Mouse (Mus musculus) liver, embryonic 13.5 days (tissue): ENCODE data around the gene Tmem234. TPM values are rescaled to one million over a fixed set of nuclear protein-coding genes. Genes with fewer than 3 reads are reported as not detected.
"Not testable (repeated sequence)": the region's sequence is repeated elsewhere in the genome, so short reads cannot be mapped to it uniquely, and the experiment has no call there.

Experiments used
- ATAC-seq: fragments of 200-750 bp; cut with Nextera tagmentation; 2 replicates; pipeline ENCODE4 v1.8.0; 2017; ENCODE audit warnings: low read depth, mild to moderate bottlenecking, moderate number of reproducible peaks, moderate library complexity
- DNase-seq: peaks from one replicate; pipeline ENCODE4 v3.0.0; 2022
- H3K27ac ChIP-seq: fragments of 300-500 bp; sonication (generic); 2 replicates; pipeline ENCODE4 v1.5.1; 2015; ENCODE audit warnings: moderate library complexity, mild to moderate bottlenecking, inconsistent platforms
- H3K27me3 ChIP-seq: fragments of 300-500 bp; sonication (generic); 2 replicates; pipeline ENCODE4 v1.6.1; 2015; ENCODE audit warnings: mild to moderate bottlenecking, inconsistent platforms
- H3K36me3 ChIP-seq: fragments of 300-500 bp; sonication (generic); 2 replicates; pipeline ENCODE4 v1.6.1; 2015; ENCODE audit warnings: mild to moderate bottlenecking, inconsistent platforms
- H3K4me1 ChIP-seq: fragments of 300-500 bp; sonication (generic); replicated peaks from 2 replicates; pipeline ENCODE4 v1.6.1; 2015; ENCODE audit warnings: inconsistent platforms
- H3K4me2 ChIP-seq: fragments of 300-500 bp; sonication (generic); 2 replicates; pipeline ENCODE4 v1.6.1; 2015; ENCODE audit warnings: inconsistent platforms, mild to moderate bottlenecking, moderate library complexity
- H3K4me3 ChIP-seq: fragments of 300-500 bp; sonication (generic); replicated peaks from 2 replicates; pipeline ENCODE4 v1.5.1; 2015; ENCODE audit warnings: mild to moderate bottlenecking, inconsistent platforms
- H3K9ac ChIP-seq: fragments of 300-500 bp; sonication (generic); 2 replicates; pipeline ENCODE4 v1.6.1; 2015; ENCODE audit warnings: mild to moderate bottlenecking, inconsistent platforms
- H3K9me3 ChIP-seq: fragments of 300-500 bp; sonication (generic); replicated peaks from 2 replicates; pipeline ENCODE4 v1.6.1; 2016; ENCODE audit warnings: inconsistent platforms
- WGBS: fragments of 180-500 bp; shearing (Covaris S2); methylation state at CpG from one replicate; pipeline ENCODE4 v1.1.7; 2015; ENCODE audit not compliant: insufficient replicate concordance; 5-methylcytosine and 5-hydroxymethylcytosine counted together
- polyA plus RNA-seq: library from polyadenylated mRNA; unstranded; fragments of >200 nt; fragmentation: Nextera tagmentation; extraction: Ambion mirVana; gene quantifications from 2 replicates; pipeline ENCODE4 v1.2.1, GENCODE M21; 2015

The Tmem234 gene
- 142 and 153 TPM in 2 replicates for polyA plus RNA-seq

DNA sequence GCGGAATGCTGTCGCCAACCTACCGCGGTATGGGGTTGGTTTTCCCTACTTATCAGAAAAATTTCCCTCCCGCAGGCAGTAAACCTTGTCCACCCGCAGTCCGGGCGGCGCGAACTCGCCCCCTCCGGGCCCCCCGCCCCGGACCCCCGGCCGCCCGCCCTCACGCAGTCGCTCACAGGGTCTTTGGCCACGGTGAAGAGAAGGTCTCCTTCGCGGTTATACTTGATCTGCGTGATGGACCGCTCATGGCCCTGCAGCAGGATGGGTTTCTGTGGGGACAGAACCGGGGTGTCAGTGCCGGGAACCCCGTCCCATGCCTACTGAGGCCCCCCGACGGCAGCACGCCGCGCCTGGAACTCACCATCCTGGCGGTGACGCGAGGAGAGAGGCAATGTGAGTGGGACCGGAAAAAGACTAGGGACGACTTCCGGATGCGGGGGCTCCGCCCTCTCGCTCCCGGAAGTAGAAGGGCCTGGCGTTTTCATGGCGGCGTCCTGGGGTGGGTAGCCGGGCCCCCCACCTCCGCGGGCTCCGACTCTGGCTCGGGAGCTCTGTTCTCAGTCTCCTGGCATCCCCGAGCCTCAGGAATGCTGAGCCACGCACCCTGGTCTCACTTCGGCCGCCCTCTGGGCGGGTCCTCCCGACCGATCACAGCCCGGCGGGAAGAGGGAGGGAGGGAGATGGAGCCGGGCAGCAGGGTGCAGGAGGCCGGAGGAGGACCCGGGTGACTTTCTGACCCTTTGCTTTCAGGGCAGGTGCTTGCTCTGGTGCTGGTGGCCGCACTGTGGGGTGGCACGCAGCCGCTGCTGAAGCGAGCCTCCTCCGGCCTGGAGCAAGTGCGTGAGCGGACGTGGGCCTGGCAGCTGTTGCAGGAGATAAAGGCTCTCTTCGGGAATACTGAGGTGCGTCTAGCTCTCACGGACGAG, at the start of gene Tmem234, which contains the start of gene Eif3i:
TSS of gene Tmem234 (plus strand) at position 436 of the 926 bp plus-strand sequence.
TSS of gene Eif3i (minus strand) at position 416 of the 926 bp plus-strand sequence.
- ATAC-seq: peak; percentile 93
- H3K36me3 ChIP-seq: peaks cover 68% of the 10 kb centered on the region
- WGBS: under 1% methylated on average over 74 of the region's 74 CpGs

DNA sequence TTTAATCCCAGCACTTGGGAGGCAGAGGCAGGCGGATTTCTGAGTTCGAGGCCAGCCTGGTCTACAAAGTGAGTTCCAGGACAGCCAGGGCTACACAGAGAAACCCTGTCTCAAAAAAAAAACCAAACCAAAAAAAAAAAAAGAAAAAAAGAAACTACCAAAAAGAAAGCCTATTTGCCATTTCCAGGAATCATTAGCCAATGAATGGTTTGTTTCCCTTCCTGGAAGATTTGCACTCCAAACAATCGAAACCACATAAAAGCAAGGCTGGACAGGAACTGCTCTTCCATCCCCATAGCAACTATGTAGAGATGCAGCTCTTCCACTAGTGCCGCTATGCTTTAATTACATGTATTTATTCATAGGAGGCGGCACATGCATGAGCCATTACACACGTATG, 46.0 kb upstream of the Tmem234 start:
- not testable (repeated sequence) for DNase-seq, H3K9ac ChIP-seq, H3K9me3 ChIP-seq, H3K36me3 ChIP-seq, H3K27ac ChIP-seq, H3K4me3 ChIP-seq, H3K4me2 ChIP-seq, ATAC-seq
- Histone ChIP-seq H3K4me1 (peaks cover 39% of the 10 kb centered on the region), H3K27me3 (peaks cover 27% of the 10 kb centered on the region)
- WGBS: 72% methylated on average over 6 of the region's 6 CpGs

More for the DNA sequence above, at the start of gene Tmem234, which contains the start of gene Eif3i:
- peaks cover 40% of the 10 kb centered on the region for H3K4me1 ChIP-seq
- H3K27me3 ChIP-seq: no peaks in the 10 kb centered on the region
- peak within 1 kb of the TSS; percentile 96 for H3K9ac ChIP-seq
- H3K27ac ChIP-seq: peak within 1 kb of the TSS; percentile 92
- DNase-seq: peak; percentile 75
- peak within 1 kb of the TSS; percentile 97 for H3K4me3 ChIP-seq
- H3K9me3 ChIP-seq: no peaks in the 10 kb centered on the region
- H3K4me2 ChIP-seq: peak within 1 kb of the TSS; percentile 91

DNA sequence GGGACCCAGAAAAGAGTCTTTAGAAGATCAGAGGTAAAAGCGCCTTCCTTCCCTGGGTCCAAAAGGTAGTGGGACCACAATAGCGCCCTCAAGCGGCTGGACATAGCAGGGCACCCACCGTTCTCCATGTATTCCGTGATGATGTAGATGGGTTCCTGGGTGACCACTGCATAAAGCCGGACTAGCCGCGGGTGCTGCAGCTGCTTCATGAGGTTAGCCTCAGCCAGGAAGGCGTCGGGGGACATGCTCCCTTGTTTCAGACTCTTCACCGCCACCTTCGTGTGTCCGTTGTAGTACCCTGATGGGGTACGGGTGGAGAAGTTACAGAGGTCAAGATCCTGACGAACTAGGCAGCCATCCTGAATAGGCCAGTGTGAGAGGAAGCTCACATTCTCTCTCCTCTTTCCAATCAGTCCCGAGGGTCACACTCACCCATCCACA, 45.0 kb upstream of the Tmem234 start:
- ATAC-seq (no peak), DNase-seq (peak; percentile 61)
- peak overlapping the region; percentile 82 for H3K4me2 ChIP-seq
- 4% methylated on average over 16 of the region's 16 CpGs for WGBS
- no peaks in the 10 kb centered on the region for H3K9me3 ChIP-seq
- peaks cover 30% of the 10 kb centered on the region for H3K27me3 ChIP-seq
- H3K4me1 ChIP-seq: peaks cover 34% of the 10 kb centered on the region
- H3K36me3 ChIP-seq: no peaks in the 10 kb centered on the region
- H3K4me3 ChIP-seq: peak overlapping the region; percentile 59
- no peak overlapping the region for H3K27ac ChIP-seq
- H3K9ac ChIP-seq: peak overlapping the region; percentile 74

GRCm38 (mm10) chr4:129555862-129556531, 44.5 kb upstream of the Tmem234 start:
- DNase-seq (no peak), ATAC-seq (peak; percentile 13; the same call in 1 of the 2 replicates)
- no peaks in the 10 kb centered on the region for H3K9me3 ChIP-seq
- peak overlapping the region; percentile 74 for H3K9ac ChIP-seq
- H3K36me3 ChIP-seq: no peaks in the 10 kb centered on the region
- H3K4me2 ChIP-seq: peak overlapping the region; percentile 82
- H3K27ac ChIP-seq: no peak overlapping the region
- H3K4me3 ChIP-seq: peak overlapping the region; percentile 59
- WGBS: under 1% methylated on average over 24 of the region's 24 CpGs
- H3K27me3 ChIP-seq: peaks cover 32% of the 10 kb centered on the region
- peaks cover 34% of the 10 kb centered on the region for H3K4me1 ChIP-seq

DNA sequence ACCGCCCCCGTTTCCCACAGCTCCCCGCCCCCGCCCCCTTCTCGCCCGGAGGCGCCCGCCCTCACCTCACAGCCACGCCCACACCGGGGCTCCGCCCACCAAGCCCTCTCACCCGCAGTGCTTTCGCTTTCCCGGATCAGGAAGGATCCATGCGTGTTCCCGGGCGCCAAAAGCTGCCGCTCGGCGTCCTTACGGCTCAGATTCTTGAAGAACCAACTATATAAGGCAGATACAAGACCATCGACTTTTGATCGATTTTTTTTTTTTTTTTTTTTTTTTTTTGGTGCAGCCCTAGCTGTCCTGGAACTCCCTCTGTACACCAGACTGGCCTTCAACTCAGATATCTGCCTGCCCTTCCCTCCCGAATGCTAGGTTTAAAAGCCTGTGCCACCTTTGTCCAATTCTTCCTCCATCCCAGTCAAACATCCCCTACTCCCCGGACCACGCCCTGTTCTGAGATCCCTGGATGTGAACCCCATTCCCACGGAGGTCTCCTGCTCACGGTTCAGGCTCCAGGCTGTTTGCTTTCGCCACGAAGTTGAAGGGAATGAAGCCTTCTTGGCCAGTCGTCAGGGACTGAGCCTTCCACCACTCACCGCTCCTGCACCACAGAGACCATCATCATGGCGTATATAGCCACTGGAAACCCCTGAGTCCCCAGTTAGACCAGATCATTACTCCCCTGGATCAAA, 43.8 kb upstream of the Tmem234 start:
- Histone ChIP-seq H3K36me3 (no peaks in the 10 kb centered on the region), H3K4me3 (peak overlapping the region; percentile 59), H3K9me3 (no peaks in the 10 kb centered on the region), H3K4me1 (peaks cover 38% of the 10 kb centered on the region), H3K4me2 (peak overlapping the region; percentile 82), H3K27me3 (peaks cover 32% of the 10 kb centered on the region), H3K27ac (peak overlapping the region; percentile 82), H3K9ac (peak overlapping the region; percentile 74)
- ATAC-seq (peak; percentile 74), DNase-seq (peak; percentile 87)
- 6% methylated on average over 33 of the region's 33 CpGs for WGBS

DNA sequence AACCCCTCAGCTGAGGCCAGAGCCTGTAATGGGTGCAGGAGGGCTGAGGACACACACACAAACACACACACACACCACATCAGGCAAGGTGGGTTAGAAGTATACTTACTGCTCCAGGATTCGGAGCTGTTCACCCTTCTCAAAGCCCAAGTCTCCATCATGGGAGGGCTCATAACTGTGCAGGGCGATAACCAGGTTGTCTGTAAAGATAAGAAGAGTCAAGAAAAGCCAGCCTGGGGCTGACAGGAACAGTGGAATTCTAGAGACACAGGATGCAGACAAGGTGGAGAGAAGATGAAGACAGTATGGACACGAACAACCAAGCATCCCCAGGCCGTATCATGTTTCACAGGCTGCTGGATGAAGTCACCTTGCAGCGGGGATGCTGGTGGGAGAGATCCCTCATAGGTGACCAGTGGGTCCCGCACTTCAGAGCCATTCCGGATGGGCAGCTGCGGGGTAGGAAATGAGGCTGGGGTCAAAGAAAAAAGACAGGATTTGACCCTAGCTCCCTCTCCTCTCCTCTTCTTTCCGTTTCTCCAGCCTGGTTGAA, 43.1 kb upstream of the Tmem234 start:
- Histone ChIP-seq H3K4me3 (peak overlapping the region; percentile 59), H3K4me2 (peak overlapping the region; percentile 82), H3K9me3 (no peaks in the 10 kb centered on the region), H3K4me1 (peaks cover 44% of the 10 kb centered on the region), H3K27ac (peak overlapping the region; percentile 82), H3K9ac (peak overlapping the region; percentile 74), H3K36me3 (no peaks in the 10 kb centered on the region), H3K27me3 (peaks cover 32% of the 10 kb centered on the region)
- WGBS: 57% methylated on average over 9 of the region's 9 CpGs
- peak; percentile 78 for DNase-seq
- peak; percentile 87 for ATAC-seq

GRCm38 (mm10) chr4:129558321-129558955, 42.0 kb upstream of the Tmem234 start:
- no peak for ATAC-seq
- Histone ChIP-seq H3K9ac (peak overlapping the region; percentile 13; the same call in 1 of the 2 replicates), H3K9me3 (no peaks in the 10 kb centered on the region), H3K27ac (peak overlapping the region; percentile 82; the same call in 1 of the 2 replicates), H3K4me2 (no peak overlapping the region; the same call in 1 of the 2 replicates), H3K4me1 (peaks cover 47% of the 10 kb centered on the region), H3K4me3 (no peak overlapping the region), H3K27me3 (peaks cover 26% of the 10 kb centered on the region), H3K36me3 (no peaks in the 10 kb centered on the region)
- DNase-seq: no peak
- WGBS: 76% methylated on average over 12 of the region's 12 CpGs

- Histone ChIP-seq H3K9me3 (no peaks in the 10 kb centered on the region), H3K4me2 (no peak overlapping the region), H3K4me3 (no peak overlapping the region), H3K27me3 (peaks cover 5% of the 10 kb centered on the region; the same call in 1 of the 2 replicates), H3K9ac (no peak overlapping the region), H3K4me1 (peaks cover 38% of the 10 kb centered on the region), H3K27ac (no peak overlapping the region), H3K36me3 (no peaks in the 10 kb centered on the region)
- ATAC-seq (no peak), DNase-seq (no peak)
- WGBS: 54% methylated on average over 5 of the region's 5 CpGs
Observed at GRCm38 (mm10) chr4:129561184-129561583, 39.3 kb upstream of the Tmem234 start.

DNA sequence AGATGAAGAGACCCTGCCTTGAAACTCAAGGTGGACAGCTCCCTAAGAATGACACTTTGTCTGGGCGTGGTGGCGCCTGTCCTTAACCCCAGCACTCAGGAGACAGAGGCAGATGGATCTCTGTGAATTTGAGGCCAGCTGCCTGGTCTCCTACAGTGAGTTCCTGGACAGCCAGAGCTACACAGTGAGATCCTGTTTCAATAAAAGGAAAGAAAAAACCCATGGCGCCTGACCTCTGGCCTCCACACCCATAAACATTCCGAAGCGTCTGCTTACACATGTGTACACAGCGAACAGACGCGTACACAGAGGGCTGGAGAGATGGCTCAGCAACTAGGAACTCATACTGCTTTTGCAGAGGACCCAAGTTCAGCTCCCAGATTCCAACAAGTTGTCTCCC, 36.8 kb upstream of the Tmem234 start:
- H3K27me3 ChIP-seq: 0 out of 2 replicates have a peak, but pooled peaks cover 5% of the 10 kb centered on the region
- H3K4me3 ChIP-seq: no peak overlapping the region
- 0 out of 2 replicates have a peak, but pooled peaks have one; percentile 26 for ATAC-seq
- H3K36me3 ChIP-seq: no peaks in the 10 kb centered on the region
- no peak overlapping the region for H3K27ac ChIP-seq
- no peak for DNase-seq
- 77% methylated on average over 8 of the region's 8 CpGs for WGBS
- no peaks in the 10 kb centered on the region for H3K9me3 ChIP-seq
- no peak overlapping the region for H3K9ac ChIP-seq
- H3K4me2 ChIP-seq: no peak overlapping the region
- peaks cover 16% of the 10 kb centered on the region for H3K4me1 ChIP-seq

- DNase-seq (no peak), ATAC-seq (no peak)
- 63% methylated on average over 6 of the region's 6 CpGs for WGBS
- H3K4me2 ChIP-seq: no peak overlapping the region
- H3K27me3 ChIP-seq: 0 out of 2 replicates have a peak, but pooled peaks cover 5% of the 10 kb centered on the region
- H3K27ac ChIP-seq: no peak overlapping the region
- H3K9me3 ChIP-seq: no peaks in the 10 kb centered on the region
- H3K4me1 ChIP-seq: peaks cover 16% of the 10 kb centered on the region
- no peak overlapping the region for H3K4me3 ChIP-seq
- no peaks in the 10 kb centered on the region for H3K36me3 ChIP-seq
- no peak overlapping the region for H3K9ac ChIP-seq
Observed at GRCm38 (mm10) chr4:129565139-129565538, 35.3 kb upstream of the Tmem234 start.
